Comparison of ENCODE assay signal across 10 mouse cellular contexts in the genomic region with DNA sequence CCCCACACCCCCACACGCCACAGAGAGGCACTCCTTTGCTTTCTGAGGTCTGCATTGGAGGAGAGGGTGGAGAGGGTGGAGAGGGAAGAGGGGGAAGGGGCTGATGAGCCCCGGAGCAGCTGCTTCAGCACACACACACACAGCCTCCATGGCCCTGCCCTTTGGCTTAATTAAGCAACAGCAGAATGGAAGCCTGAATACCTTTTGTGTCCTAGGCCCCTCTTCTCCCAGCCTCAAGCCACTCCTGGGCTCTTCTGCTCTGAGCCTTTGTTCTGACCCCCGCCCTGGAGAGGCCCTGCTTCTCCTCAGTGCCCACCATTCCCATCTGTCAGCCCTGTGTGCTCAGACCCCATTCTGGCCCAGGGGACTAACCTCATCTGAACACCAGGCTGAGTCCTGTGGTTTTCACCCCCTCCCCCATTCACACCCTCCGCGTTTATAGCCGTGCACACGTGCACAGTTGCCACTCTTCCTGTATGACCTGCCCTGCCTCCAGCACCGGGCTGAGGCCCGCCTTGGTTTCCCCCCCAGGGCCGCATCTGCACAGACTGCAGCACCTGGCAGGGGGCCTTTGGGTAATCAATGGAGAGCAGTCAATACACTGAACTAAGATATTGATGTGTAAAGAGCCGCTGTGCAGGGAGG.
A peak's percentile ranks its signal among the peaks of the same experiment; 100 is the strongest.
DNase-seq lines count a peak whose midpoint lies in the region; ATAC-seq and TF ChIP-seq lines count a peak whose summit lies in the region.
"Had no signal": no experiment of that assay in that cellular context is flagged by ENCODE, and none has a peak within 500 bp of the region (broad histone marks: within the 10 kb centered on the region; RNA-seq: fewer than 3 reads in every experiment).

No protein-coding gene starts in this region.

- 44% methylated on average over 11 of the region's 11 CpGs for WGBS in heart, embryonic 11.5 days (ENCODE audit: insufficient replicate concordance)
- WGBS in embryonic facial prominence, embryonic 11.5 days, result 12% methylated on average over 11 of the region's 11 CpGs
- WGBS in hindbrain, postnatal 0 days, result 18% methylated on average over 11 of the region's 11 CpGs
- 7% methylated on average over 11 of the region's 11 CpGs for WGBS in neural tube, embryonic 13.5 days

- H3K4me3 ChIP-seq in heart, embryonic 11.5 days (ENCODE audit: low read depth, low read length), result no peak overlapping the region
- H3K4me3 ChIP-seq in embryonic facial prominence, embryonic 11.5 days (ENCODE audit: low read depth, low read length), result no peak overlapping the region
- no peak overlapping the region for H3K4me3 ChIP-seq in hindbrain, postnatal 0 days (ENCODE audit: low read length)
- H3K4me3 ChIP-seq in neural tube, embryonic 13.5 days, result no peak overlapping the region
- H3K4me3 ChIP-seq: myocyte had no signal

- no peaks in the 10 kb centered on the region for H3K36me3 ChIP-seq in heart, embryonic 11.5 days (ENCODE audit: control insufficient read depth, insufficient read depth, low read length)
- H3K36me3 ChIP-seq in embryonic facial prominence, embryonic 11.5 days (replicated peaks; ENCODE audit: control insufficient read depth, insufficient read depth, low read depth, low read length), result no peaks in the 10 kb centered on the region
- H3K36me3 ChIP-seq in hindbrain, postnatal 0 days (ENCODE audit: insufficient read depth, low read length), result no peaks in the 10 kb centered on the region
- no peaks in the 10 kb centered on the region for H3K36me3 ChIP-seq in neural tube, embryonic 13.5 days

- no peaks in the 10 kb centered on the region for H3K27me3 ChIP-seq in heart, embryonic 11.5 days (ENCODE audit: control insufficient read depth, insufficient read depth, low read length)
- no peaks in the 10 kb centered on the region for H3K27me3 ChIP-seq in embryonic facial prominence, embryonic 11.5 days (ENCODE audit: control insufficient read depth, insufficient read depth, low read length)
- no peaks in the 10 kb centered on the region for H3K27me3 ChIP-seq in hindbrain, postnatal 0 days (ENCODE audit: insufficient read depth, low read length)
- 0 out of 2 replicates have a peak, but pooled peaks cover 3% of the 10 kb centered on the region for H3K27me3 ChIP-seq in neural tube, embryonic 13.5 days

- no peak overlapping the region for H3K27ac ChIP-seq in heart, embryonic 11.5 days (ENCODE audit: low read depth, low read length)
- H3K27ac ChIP-seq in embryonic facial prominence, embryonic 11.5 days (replicated peaks; ENCODE audit: low read depth, low read length), result 0 out of 2 replicates have a peak overlapping the region, but pooled peaks have one; percentile 20
- no peak overlapping the region for H3K27ac ChIP-seq in hindbrain, postnatal 0 days
- H3K27ac ChIP-seq in neural tube, embryonic 13.5 days (replicated peaks), result peak overlapping the region; percentile 72

- H3K9me3 ChIP-seq in heart, embryonic 11.5 days (replicated peaks; ENCODE audit: control insufficient read depth, low read length), result no peaks in the 10 kb centered on the region
- H3K9me3 ChIP-seq in embryonic facial prominence, embryonic 11.5 days (replicated peaks; ENCODE audit: control insufficient read depth, low read length), result no peaks in the 10 kb centered on the region
- no peaks in the 10 kb centered on the region for H3K9me3 ChIP-seq in hindbrain, postnatal 0 days (ENCODE audit: low read length)
- H3K9me3 ChIP-seq in neural tube, embryonic 13.5 days, result no peaks in the 10 kb centered on the region

- H3K9ac ChIP-seq in heart, embryonic 11.5 days (ENCODE audit: low read depth, low read length), result no peak overlapping the region
- peak overlapping the region; percentile 9; the same call in 1 of the 2 replicates for H3K9ac ChIP-seq in embryonic facial prominence, embryonic 11.5 days (replicated peaks; ENCODE audit: low read length)
- no peak overlapping the region for H3K9ac ChIP-seq in hindbrain, postnatal 0 days (replicated peaks; ENCODE audit: low read length)
- H3K9ac ChIP-seq in neural tube, embryonic 13.5 days, result peak overlapping the region; percentile 23; the same call in 1 of the 2 replicates

- TF ChIP-seq CTCF in hindbrain, postnatal 0 days (IDR thresholded peaks at IDR 0.05; ENCODE audit: low read depth), result no peak

- peak; percentile 27; the same call in 1 of the 2 replicates for ATAC-seq in heart, embryonic 11.5 days (replicated peaks; ENCODE audit: insufficient number of reproducible peaks, low FRiP score, low TSS enrichment)
- peak; percentile 93 for ATAC-seq in embryonic facial prominence, embryonic 11.5 days (replicated peaks; ENCODE audit: insufficient number of reproducible peaks, low FRiP score, low TSS enrichment, low read depth)
- ATAC-seq in hindbrain, postnatal 0 days, result peak; percentile 55
- ATAC-seq in neural tube, embryonic 13.5 days (ENCODE audit: low read depth), result peak; percentile 81

- intact Hi-C loops in heart, postnatal 10 days (cut with DNase I), result no loop called here

- no peak for DNase-seq in heart, postnatal 10 days
- peak; percentile 53 for DNase-seq in embryonic facial prominence, embryonic 11.5 days (ENCODE audit: low spot score)
- no peak for DNase-seq in hindbrain, postnatal 0 days (ENCODE audit: low spot score)
- DNase-seq in cerebellum, postnatal 25 days, result no peak
- no peak for DNase-seq in adipocyte (ENCODE audit: low spot score)
- DNase-seq in layer of hippocampus, adult 11-12 months (ENCODE audit: low spot score), result no peak
- DNase-seq: adrenal gland, postnatal 10 days had no signal

- H3K4me2 ChIP-seq in heart, embryonic 11.5 days, result no peak overlapping the region
- no peak overlapping the region; the same call in 1 of the 2 replicates for H3K4me2 ChIP-seq in embryonic facial prominence, embryonic 11.5 days (ENCODE audit: low read depth, low read length)
- H3K4me2 ChIP-seq in hindbrain, postnatal 0 days (ENCODE audit: low read depth, low read length), result no peak overlapping the region
- no peak overlapping the region for H3K4me2 ChIP-seq in neural tube, embryonic 13.5 days

- peaks cover 8% of the 10 kb centered on the region for H3K4me1 ChIP-seq in heart, embryonic 11.5 days (ENCODE audit: control insufficient read depth, insufficient read depth, low read length)
- peaks cover 10% of the 10 kb centered on the region; the same call in 1 of the 2 replicates for H3K4me1 ChIP-seq in embryonic facial prominence, embryonic 11.5 days (ENCODE audit: control insufficient read depth, insufficient read depth, low read length)
- peaks cover 16% of the 10 kb centered on the region for H3K4me1 ChIP-seq in hindbrain, postnatal 0 days (ENCODE audit: insufficient read depth, low read length)
- peaks cover 72% of the 10 kb centered on the region for H3K4me1 ChIP-seq in neural tube, embryonic 13.5 days (replicated peaks)

Comparison
In these comparisons a context has a peak if more than half of its experiments do, and no peak if none do; other contexts are left out.
1. ATAC-seq: peak in every context shown above with its lines; median percentile 93 in embryonic facial prominence, embryonic 11.5 days; 81 in neural tube, embryonic 13.5 days; 55 in hindbrain, postnatal 0 days; 27 in heart, embryonic 11.5 days.
2. H3K27ac ChIP-seq: peak in embryonic facial prominence, embryonic 11.5 days (single experiment) and neural tube, embryonic 13.5 days (single experiment); none in heart, embryonic 11.5 days (single experiment) and hindbrain, postnatal 0 days (single experiment).
3. H3K9ac ChIP-seq: peak in embryonic facial prominence, embryonic 11.5 days (single experiment) and neural tube, embryonic 13.5 days (single experiment); none in heart, embryonic 11.5 days (single experiment) and hindbrain, postnatal 0 days (single experiment).